Comparison of ENCODE assay signal across 12 mouse cellular contexts in the genomic region with DNA sequence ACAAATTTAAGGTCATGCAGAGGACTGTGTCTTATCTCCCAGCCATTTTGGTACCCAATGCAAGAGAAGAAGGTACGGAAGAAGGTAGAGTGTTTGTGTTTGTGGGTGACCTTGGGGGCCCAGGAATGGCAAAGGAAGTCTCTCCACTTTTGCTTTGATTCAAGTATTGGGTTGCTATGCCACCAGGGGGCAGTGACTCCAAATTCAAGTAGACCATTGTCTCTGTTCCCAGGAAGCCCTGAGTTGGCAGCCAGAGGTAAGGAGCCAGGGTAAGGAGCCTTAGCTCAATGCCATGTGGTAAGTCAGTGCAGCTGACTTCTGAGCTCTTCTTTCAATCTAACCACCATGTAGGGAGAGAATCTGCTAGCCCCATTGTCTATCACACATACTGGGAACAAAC. TPM values are rescaled to one million over a fixed set of nuclear protein-coding genes. Genes with fewer than 3 reads are reported as not detected.
DNase-seq lines count a peak whose midpoint lies in the region; ATAC-seq lines count a peak whose summit lies in the region.
"Had no signal": no experiment of that assay in that cellular context is flagged by ENCODE, and none has a peak within 500 bp of the region (broad histone marks: within the 10 kb centered on the region; RNA-seq: fewer than 3 reads in every experiment).

No protein-coding gene starts in this region.

- peaks cover 11% of the 10 kb centered on the region; the same call in 1 of the 2 replicates for H3K27me3 ChIP-seq in kidney, embryonic 15.5 days
- H3K27me3 ChIP-seq: heart, embryonic 15.5 days had no signal

- no peak overlapping the region for H3K9ac ChIP-seq in kidney, embryonic 15.5 days
- H3K9ac ChIP-seq: heart, embryonic 15.5 days had no signal

- no peaks in the 10 kb centered on the region for H3K4me1 ChIP-seq in kidney, embryonic 15.5 days
- H3K4me1 ChIP-seq: heart, embryonic 15.5 days had no signal

- H3K4me2 ChIP-seq in kidney, embryonic 15.5 days = no peak overlapping the region
- H3K4me2 ChIP-seq: heart, embryonic 15.5 days had no signal

- peak; percentile 57 for DNase-seq in adrenal gland, postnatal 14 days
- no peak for DNase-seq in adrenal gland, adult 2 months
- DNase-seq in kidney, adult 18-20 months = peak; percentile 9
- DNase-seq in 3T3-L1 (ENCODE audit: low read depth, low spot score) = peak; percentile 51
- peak; percentile 1 for DNase-seq in kidney, postnatal 14 days
- no peak for DNase-seq in thymus, adult 18-20 months
- DNase-seq: B cell, adult 2 months had no signal

- WGBS in kidney, embryonic 15.5 days = 91% methylated on average over 1 of the region's 1 CpGs

- H3K4me3 ChIP-seq in kidney, embryonic 15.5 days (replicated peaks) = no peak overlapping the region
- H3K4me3 ChIP-seq: erythroblast, embryonic 14.5 days; heart, embryonic 15.5 days; myocyte had no signal

- H3K9me3 ChIP-seq in kidney, embryonic 15.5 days (replicated peaks) = no peaks in the 10 kb centered on the region
- H3K9me3 ChIP-seq: heart, embryonic 15.5 days had no signal

- no peak overlapping the region for H3K27ac ChIP-seq in kidney, embryonic 15.5 days
- H3K27ac ChIP-seq: heart, embryonic 15.5 days had no signal

- ATAC-seq in kidney, embryonic 15.5 days (replicated peaks; ENCODE audit: low FRiP score) = no peak
- ATAC-seq in erythroblast, adult 5-6 weeks (replicated peaks; ENCODE audit: low FRiP score, poor library complexity, severe bottlenecking) = no peak

- H3K36me3 ChIP-seq in kidney, embryonic 15.5 days = no peaks in the 10 kb centered on the region
- H3K36me3 ChIP-seq: heart, embryonic 15.5 days had no signal

RNA-seq across cellular contexts. Expression of a gene that starts 7.9 kb away (rescaled TPM):
- total RNA-seq in adrenal gland, postnatal 14 days (2021) = 0.15 and 0.22 TPM in 2 replicates
- total RNA-seq in adrenal gland, adult 2 months (2021) = not detected
- not detected in 2 replicates for polyA plus RNA-seq in adrenal gland, adult 2 months (2012; rRNA removed)
- polyA plus RNA-seq in kidney, embryonic 15.5 days (2015; fragmentation: Nextera tagmentation; extraction: Ambion mirVana) = 0.09 and 0.17 TPM in 2 replicates
- total RNA-seq in erythroblast, adult 5-6 weeks (2015; ENCODE audit: low replicate concordance) = not detected in 2 replicates
- total RNA-seq in erythroblast, adult 5-6 weeks (2017; ENCODE audit: low replicate concordance) = not detected in 2 replicates
- polyA plus RNA-seq: erythroblast, embryonic 14.5 days had no signal

RNA-seq across cellular contexts. Expression of a gene that starts 11.0 kb away (rescaled TPM):
- total RNA-seq in adrenal gland, postnatal 14 days (2021) = not detected in 2 replicates
- not detected for total RNA-seq in adrenal gland, adult 2 months (2021)
- polyA plus RNA-seq in adrenal gland, adult 2 months (2012; rRNA removed) = 0.21 TPM in 1 of 2 replicates, not detected in the other
- polyA plus RNA-seq in kidney, embryonic 15.5 days (2015; fragmentation: Nextera tagmentation; extraction: Ambion mirVana) = not detected in 2 replicates
- total RNA-seq in erythroblast, adult 5-6 weeks (2015; ENCODE audit: low replicate concordance) = not detected in 2 replicates
- not detected in 2 replicates for total RNA-seq in erythroblast, adult 5-6 weeks (2017; ENCODE audit: low replicate concordance)
- polyA plus RNA-seq: erythroblast, embryonic 14.5 days; heart, embryonic 15.5 days; myocyte had no signal

RNA-seq across cellular contexts. Expression of a gene that starts 21.4 kb away (rescaled TPM):
- total RNA-seq in adrenal gland, postnatal 14 days (2021) = 22.9 and 25.2 TPM in 2 replicates
- total RNA-seq in adrenal gland, adult 2 months (2021) = 10 to 100 TPM; 12.1 to 14.4 TPM
- polyA plus RNA-seq in adrenal gland, adult 2 months (2012; rRNA removed) = 3.2 and 4.2 TPM in 2 replicates
- polyA plus RNA-seq in kidney, embryonic 15.5 days (2015; fragmentation: Nextera tagmentation; extraction: Ambion mirVana) = 11.0 and 11.5 TPM in 2 replicates
- total RNA-seq in erythroblast, adult 5-6 weeks (2015; ENCODE audit: low replicate concordance) = not detected in 2 replicates
- total RNA-seq in erythroblast, adult 5-6 weeks (2017; ENCODE audit: low replicate concordance) = not detected in 2 replicates
- polyA plus RNA-seq: erythroblast, embryonic 14.5 days; myocyte had no signal

Comparison
In these comparisons a context has a peak if more than half of its experiments do, and no peak if none do; other contexts are left out.
1. DNase-seq: peak in adrenal gland, postnatal 14 days (single experiment), kidney, adult 18-20 months (single experiment), 3T3-L1 (single experiment) and kidney, postnatal 14 days (single experiment); none in adrenal gland, adult 2 months (single experiment) and thymus, adult 18-20 months (0 of 2).
2. RNA of a gene that starts 21.4 kb away (total RNA-seq): 22.9 to 25.2 TPM in adrenal gland, postnatal 14 days and 12.1 to 14.4 TPM in adrenal gland, adult 2 months; not detected in erythroblast, adult 5-6 weeks; every median in the first group is over 10 times any median in the second.